Mouse (Mus musculus) NIH3T3 (cell line): ENCODE measurements around the gene Deaf1.

Source experiments
- DNase-seq: peaks from one replicate; pipeline ENCODE4 v3.0.0-alpha.2; 2012; ENCODE audit warnings: low read depth

Gene Deaf1

DNA sequence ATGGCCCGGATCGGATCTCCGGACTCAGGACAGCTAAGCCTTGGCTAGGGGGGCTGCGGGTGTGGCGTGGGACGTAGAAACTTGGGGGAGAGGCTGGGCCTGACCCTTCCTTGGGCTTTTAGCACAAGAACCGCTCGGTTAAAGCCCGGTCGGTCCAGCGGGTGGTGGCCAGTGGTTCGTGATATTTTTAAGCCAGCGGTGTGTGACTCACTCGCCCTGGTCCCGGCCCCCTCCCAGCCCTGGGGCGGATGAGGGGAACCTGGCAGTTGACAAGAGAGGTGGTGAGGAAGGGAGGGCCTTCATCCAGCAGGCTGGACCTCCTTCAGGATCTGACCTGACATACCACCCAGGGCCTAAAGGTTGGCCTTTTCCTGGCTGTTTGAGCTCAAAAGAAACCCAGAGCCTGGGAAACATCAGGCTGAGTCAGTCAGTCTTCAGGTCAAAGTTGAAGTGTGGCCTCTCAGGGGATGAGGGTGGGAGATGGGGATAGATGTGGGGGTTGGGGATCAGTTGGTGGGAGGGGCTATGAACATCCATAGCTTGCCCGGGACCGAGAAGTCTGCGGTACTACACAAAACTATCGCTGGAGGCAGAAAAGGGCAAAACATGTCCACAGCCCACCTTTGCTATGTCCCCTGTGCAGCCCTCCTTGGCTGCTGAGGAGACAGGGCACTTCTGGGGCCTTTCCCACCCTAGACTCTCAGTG, 11.9 kb upstream of the Deaf1 start:
- DNase-seq = no peak

DNA sequence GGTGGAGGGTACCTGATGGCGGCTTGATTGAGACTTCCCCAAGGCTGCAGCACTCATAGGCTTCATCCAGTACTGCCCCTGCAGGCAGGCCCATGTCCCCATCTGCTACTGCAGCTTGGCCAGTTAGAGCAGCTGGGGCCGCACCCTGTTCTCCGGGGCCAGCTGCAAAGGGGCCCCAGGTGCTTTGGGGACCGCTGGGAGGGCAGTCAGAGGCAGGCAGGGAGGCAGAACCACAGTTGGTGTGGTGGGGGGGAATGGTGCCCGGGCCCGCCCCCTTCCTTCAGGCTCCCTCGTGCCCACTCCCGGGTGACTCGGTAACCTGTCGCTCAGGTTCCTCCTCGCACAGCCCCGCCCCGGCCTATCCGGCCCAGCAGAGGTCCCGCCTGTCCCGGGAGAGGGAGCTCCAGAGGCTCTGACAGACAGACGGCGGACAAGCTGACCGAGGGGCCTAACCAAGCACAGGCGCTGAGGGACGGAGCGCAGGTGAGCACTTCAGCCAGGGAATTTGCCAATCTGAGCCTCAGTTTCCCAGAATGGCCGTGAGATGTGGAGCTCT, 11.2 kb upstream of the Deaf1 start, which contains the start of gene Eps8l2:
Eps8l2 (plus strand) TSS at position 305 of the 556 bp plus-strand sequence.
- DNase-seq = no peak

DNA sequence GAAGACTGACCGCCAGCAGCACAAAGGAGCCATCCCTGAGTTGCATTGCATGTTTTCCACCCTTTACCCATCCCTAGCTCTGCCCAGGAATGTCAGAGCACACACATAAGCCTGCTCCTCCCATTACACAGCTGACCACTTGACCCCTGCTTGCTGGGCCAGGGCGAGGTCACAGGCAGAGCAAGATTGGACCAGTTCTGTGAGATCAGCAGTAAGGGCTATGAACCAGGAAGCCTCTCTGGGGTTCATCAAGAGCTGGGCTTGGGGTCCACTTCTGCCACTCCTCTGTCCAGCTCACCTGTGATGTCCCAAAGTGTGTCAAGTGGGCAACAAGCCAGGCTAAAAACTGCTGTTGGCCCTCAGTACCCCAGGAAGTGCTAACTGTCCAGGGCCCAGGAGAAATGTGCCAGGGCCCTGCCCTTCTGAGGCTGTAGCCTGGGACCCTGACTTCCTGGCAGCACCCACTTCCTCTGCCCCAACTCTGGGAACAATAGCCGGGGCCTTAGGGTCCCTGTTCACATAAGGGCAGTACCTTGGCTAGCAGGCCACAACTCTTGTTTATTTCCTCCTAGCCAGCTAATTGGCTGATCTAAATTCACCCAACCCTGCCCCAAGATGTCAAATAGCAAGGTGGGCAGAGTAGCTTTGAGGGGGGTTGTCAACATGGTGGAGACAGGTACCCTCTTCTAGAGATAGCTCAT, 10.4 kb upstream of the Deaf1 start:
- no peak for DNase-seq

DNA sequence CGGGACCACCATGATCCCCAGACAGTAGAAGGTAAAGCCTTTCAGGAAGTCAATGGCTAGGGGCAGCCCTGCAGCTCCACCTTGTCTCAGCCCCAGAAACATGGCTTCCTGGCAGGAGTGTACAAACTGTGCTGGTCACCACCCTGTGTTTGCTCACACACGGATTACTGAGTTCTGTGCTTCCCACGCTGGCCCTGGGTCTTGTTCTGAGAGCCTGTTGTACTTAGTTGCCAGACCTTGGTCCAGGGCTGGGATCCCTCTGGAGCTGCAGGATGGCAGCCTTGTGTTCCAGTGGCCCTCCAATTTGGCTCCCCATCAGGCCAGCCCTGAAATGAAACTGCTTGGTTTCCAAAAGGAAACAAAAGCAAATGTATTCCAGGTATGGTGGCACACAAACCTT, 8.8 kb upstream of the Deaf1 start:
- DNase-seq = no peak

DNA sequence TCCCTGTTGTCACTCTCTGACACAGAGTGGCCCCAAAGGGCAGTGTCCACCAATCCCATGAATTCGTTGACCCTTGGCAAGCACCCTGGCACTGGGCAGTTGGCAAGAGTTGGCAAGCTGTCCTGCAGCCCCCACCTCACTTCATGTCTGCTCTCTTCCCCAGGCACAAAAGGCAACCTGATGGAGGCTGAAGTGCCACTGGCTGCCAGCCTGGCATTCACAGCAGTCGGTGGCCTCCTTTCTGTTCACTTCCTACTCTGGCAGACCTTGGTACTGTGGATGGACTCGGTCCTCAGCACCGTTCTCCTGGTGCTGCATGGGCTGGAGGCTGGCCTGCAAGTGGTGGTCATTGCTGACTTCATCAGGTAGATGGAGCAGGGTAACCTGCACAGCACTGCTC, 8.2 kb upstream of the Deaf1 start:
- DNase-seq = no peak

DNA sequence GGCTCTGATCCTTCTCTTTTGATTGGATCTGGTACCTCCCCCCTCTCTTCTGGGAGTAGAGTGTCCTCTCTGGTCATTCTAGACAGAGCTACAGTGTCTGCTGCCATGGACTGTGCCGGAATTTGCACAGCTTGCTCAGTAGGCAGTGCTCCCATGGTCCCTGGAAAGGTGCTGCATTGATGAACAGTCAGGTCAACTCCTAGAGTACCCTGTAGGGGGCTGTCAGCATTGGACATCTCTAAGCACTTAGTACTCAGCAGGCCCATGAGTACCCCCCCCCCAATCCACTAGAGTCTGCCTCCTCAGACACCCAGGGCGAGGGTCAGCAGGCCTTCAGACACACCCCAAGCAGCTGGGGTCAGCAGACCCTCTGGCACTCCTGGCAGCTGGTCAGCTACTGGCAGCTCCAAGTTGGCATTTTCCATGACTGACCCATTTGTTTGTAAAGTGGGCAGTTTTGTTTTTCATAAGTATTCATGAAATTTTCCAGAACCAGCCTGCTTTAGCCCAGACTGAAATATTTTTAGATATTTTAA, 7.6 kb upstream of the Deaf1 start:
- DNase-seq = no peak

DNA sequence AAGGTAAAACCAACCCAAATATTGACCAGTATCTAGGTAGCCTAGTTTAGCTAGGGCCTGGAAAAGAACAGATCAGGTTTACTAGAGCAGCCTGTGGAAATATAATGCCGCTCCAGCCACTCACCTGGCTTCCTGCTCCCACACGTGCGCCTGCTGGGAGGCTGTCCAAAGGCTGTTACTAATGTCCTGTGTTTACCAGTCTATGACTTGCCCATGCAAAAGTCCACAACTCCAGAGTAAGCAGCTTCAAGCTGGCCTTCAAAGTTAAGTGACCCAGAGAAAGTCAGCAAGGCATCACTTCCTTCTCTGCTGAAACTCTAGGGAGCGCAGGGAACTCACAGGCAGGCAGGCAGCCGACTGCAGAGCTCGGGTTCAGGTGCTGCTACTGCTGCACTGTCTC, 4.5 kb upstream of the Deaf1 start:
- no peak for DNase-seq

DNA sequence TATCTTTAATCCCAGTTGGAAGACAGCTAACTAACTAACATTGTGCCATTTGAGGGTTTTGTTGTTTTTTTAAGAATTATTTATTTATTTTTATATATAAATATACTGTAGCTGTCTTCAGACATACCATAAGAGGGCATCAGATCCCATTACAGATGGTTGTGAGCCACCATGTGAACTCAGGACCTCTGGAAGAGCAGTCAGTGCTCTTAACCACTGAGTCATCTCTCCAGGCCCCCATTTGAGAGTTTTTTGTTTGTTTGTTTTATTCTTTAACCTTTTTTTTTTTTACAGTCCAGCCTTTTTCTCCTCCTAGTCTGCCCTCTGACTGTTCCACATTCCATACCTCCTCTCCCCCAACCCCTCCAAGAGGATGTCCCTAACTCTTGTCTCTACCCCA, 3.2 kb upstream of the Deaf1 start:
- DNase-seq = peak; percentile 58

DNA sequence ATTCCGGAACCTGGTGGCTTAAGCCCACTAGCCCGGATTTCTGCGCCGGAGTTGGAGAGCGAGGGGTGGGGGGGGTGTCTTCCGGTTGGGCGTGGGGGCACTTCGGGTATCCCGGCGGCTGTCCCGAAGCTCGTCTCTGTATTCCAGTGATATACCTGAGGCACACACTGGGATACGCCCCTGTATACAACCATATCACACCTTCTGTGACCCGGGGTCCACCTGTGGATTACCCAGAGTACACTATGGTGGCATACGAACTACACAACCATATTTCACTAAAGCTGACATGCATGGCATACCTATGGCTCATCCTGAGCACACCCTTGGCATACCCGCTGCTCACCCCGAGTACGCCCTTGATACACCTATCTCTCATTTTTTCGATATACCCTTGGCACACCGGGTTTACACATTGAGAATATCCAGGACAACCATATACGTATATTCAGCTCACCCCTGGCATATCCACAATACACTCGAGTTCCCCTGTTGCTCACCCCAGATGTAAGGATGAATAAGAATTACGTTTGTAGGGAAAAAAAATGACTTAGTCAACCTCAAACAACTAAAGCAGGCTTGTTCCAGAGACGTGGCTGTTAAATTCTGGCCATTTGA, 992 bp upstream of the Deaf1 start:
- peak; percentile 18 for DNase-seq

DNA sequence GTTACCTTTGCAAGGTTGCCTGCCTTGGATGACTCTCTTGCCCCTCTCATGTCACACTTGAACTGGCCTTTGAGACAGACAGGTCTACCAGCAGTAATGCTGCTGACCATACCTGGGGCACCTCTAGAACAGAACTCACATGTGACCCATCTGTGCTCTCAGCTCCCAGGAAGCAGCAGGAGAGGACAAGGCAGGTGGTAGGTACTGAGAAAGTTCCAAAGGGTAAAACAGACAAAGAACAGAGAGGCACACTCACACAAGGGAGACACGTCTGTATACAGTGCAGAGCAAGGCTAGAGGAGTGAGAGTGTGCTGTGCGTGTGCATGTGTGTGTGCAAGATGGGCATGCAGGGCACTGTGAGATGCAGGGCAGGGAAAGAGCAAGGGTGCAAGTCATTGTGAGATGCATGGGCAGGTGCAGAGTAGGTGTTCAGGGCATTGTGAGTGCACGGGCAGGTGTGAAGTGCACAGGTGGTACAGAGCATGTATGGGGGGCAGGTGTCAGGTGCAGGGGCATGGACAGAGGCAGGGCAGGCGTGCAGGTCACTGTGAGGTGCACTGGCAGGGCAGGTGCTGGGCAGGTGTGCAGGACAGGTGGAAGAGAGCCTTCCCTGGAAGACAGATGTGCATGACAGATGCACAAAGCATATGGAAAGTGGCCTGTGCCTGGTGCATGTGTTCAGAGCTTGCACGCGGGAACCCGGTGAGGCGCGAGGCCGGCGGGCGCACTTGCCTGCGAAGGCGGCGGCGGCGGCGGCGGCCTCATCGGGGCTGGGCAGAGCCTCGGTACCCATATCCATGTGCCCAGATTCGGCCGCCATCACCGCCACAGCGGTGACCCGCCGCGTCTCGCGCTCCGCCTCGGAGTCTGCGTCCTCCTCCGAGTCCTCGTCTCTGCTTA, 694 bp downstream of the Deaf1 start:
- no peak for DNase-seq

DNA sequence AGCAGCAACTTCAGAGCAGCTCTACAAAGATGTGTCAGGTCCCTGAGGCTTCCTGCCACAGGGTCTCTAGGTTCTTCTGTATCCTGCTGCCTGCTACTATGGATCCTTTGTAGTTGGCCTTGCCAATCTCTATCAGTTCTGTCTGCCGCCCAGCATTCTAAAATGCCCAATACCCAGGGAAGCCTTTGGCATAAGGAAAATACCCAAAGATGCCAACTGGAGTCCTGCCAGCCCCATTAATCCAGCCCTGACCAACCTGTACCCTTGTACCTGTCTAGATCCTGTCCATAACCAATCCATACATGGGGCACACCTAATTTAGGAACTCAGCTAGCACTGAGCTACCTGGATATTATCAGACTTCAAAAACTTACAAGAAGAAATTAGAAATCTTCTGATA, 2.8 kb downstream of the Deaf1 start:
- no peak for DNase-seq

DNA sequence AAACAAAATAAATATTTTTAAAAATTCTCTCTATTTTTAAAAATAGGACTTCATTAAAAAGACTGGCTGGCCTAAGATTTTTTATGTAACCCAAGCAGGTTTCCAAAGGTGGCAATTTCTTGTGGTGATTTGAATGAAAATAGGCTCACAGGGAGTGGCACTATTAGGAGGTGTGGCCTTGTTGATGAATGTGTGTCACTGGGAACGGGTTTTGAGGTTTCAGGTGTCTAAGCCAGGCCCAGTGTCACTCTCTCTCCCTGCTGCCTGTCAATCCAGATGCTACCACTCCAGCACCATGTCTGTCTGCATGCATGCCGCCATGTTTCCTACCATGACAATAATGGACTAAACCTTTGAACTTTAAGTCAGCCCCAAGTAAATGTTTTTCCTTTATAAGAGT, 8.0 kb downstream of the Deaf1 start:
- DNase-seq = no peak

DNA sequence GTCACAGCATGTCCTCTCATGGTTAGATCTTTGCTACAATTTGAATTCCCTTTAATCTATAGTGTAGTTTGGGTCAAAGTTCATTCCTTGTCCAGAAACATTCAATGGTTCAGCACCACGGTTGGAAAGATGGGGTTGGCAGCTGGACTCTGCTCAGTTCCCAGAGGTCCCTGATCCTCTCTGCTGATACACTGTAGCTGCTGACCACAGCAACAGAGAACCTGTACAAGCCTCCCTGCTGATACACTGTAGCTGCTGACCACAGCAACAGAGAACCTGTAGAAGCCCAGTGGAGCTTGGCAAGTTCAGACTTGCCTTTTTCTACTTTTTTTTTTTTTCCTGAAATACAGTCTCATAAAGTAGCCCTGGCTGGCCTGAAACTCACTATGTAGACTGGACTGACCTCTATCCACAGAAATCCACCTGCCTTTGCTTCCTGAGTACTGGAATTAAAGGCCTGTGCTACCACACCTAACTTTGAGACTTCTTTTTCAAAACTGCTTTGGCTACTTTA, 9.8 kb downstream of the Deaf1 start:
- DNase-seq = no peak

DNA sequence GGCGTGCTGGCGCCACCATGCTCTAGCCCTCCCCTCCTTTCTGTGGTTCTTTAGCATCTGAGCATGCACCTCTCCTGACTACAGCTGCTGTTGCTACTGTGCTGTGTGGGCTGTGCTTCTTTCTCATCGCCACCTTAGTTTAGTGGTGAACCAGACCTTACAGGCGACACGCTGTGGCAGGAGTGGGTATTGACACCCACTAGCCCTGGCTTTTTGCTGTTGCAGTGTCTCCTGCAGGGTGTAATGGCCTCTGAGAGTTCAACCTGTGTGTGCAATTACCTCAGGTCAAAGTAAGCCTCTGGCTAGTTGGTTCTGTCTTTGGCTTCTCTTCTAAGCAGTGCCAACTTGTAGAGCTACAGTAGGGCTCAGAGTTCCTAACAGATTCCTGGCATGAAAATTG, 11.5 kb downstream of the Deaf1 start:
- DNase-seq = no peak

DNA sequence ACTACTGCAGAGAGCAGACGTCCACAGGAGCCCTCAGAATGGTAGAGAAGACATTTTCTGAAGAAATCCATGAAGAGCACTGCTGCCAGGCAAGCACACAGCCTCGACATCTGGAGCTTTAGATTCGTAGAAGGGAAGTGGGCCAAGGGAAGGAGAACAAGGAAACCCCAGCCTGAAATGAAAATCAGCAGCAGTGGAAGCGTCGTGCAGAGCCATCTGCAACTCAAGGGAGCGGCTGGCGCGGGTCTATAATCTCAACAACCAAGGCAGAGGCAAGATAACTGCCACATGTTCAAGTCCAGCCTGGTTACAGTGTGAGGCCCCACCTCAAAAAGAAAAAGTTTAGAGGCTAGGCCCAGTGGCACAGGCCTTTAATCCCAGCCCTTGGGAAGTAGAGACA, 12.4 kb downstream of the Deaf1 start:
- no peak for DNase-seq

DNA sequence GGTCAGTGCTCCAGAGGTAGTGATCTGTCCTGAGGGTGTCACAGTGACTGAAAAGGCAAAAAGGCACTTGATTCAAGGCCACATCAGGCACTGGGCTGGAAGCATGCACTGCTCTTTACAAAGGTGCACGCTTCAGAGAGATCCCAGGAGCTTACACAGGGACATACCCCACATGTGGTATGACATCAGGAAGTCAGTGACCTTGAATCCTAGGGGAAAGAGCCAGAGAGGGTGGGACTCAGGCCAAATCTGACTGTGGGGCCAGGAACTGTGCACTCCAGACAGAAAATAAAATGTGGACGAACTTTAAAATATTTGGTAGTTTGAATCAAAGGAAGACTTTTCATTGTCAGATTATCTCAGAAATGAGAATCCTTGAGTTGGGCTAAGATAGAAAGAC, 13.1 kb downstream of the Deaf1 start:
- DNase-seq = no peak

DNA sequence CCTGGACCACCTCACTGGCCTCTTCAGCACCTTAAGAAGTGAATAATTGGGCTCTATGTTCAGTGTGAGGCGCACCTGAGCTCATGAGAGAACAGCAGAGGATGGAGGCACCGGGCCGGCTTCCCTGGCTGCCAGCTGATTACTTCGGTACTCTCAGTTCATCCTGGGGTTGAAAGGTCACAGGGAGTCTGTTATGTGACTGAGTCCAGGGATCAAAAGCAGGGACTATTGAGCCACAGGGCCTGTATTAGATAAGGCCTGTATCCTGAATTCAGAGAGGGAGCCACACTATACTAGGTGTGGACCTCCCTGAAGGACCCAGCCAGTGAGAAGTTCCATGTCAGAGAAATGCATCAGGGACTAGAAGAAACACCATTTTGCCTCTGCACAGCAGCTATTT, 23.0 kb downstream of the Deaf1 start:
- DNase-seq = no peak

DNA sequence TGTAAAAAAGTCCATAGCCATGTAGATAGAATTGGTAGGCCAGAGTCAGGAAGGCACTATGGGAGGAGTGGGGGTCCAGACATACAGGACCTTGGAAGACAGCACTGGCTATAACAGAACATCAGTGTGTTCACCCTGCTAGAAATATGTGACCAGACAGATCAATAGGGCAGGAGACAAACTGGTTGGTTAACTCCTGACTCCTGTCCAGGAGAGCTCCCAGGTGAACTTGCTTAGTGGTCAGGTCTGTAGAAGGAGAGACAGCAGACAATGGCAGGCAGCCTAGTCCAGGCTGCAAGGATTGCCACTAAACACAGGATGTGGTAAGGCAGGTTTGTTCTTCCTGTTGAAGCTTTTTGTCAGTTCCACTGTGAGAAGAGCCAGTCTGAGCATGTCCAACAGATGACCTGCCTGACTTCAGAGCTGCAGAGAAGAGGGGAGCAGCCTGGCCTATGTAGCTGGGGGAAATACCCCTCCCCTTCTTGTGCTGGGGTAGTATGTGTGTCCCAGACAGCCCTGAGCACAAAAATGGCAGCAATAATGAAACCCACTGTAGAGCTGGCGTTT, 24.7 kb downstream of the Deaf1 start:
- DNase-seq = no peak

DNA sequence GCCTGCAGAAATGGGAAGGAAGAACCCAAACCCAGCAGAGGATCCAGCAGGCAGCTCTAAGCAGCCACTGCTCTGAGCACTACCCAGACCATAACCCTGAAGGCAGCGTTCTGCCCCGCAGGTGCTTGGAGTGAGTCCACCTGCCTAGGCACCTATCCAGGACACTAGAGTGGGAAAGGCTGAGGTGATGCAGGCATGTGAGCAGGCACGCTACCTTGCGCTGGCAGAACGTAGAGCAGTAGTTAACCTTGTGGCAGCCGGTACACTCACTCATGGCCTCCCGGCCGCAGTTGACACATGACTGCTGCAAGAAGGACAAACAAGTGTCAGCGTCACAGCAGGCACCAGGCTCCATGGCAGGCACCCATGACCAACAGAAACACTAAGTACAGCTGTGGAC, 26.1 kb downstream of the Deaf1 start:
- no peak for DNase-seq

DNA sequence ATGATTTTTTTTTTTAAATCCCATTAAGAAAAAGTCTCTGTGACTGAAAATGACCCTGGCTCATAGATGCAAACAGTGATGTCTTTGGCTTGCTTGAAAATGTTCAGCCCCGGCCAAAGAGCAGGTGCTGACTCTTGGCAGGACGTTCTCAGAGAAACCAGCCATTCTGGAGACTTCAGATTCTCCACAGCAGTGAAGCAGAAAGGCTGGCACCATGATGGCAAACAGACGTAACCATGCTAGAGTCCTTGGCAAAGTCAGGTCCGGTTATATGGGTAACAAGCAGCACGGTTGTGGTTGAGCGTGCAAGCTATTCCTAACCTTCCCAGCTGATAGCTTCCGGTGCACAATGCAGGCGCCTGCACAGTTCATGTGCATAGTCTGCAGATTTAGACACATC, 28.3 kb downstream of the Deaf1 start:
- no peak for DNase-seq

DNA sequence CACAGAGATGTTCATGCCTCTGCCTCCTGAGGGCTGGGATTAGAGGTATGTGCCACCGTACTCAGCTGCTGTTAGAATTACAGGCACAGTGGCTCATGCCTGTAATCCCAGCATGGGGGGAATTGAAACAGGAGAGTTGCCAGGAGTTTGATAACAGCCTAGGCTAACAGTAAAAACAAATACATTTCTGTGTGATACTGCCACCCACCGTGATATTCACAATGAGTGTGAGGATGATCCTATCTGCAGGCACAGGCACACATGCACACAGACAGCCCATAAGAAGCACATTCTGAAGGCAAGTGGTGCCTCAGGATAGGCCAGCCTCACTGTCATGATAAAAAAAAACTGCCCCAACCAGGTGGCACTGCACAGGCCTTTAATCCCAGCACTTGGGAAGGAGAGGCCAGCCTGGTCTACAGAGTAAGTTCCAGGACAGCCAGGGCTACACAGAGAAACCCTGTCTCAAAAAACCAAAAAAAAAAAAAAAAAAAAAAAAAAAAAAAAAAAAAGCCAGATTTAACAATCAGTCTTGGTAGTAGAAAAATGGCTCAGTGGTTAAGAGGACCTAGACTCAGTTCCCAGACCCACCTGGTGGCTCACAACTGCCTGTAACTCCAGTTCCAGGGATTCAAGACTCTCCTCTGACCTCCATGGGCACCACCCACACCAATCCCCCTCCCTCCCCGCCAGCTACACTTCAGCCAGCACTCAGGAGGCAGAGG, 29.4 kb downstream of the Deaf1 start:
- DNase-seq = no peak
